Mouse (Mus musculus) heart, embryonic 14.5 days (tissue): ENCODE data around the gene Ptpdc1. TPM values are rescaled to one million over a fixed set of nuclear protein-coding genes. Genes with fewer than 3 reads are reported as not detected.

Experiments
- ATAC-seq: fragments of 200-750 bp; cut with Nextera tagmentation; 2 replicates; pipeline ENCODE4 v1.8.0; 2017; ENCODE audit warnings: low read depth, moderate TSS enrichment; ENCODE audit not compliant: insufficient number of reproducible peaks, insufficient read depth, low FRiP score
- H3K27ac ChIP-seq, 2 experiments: fragments of 200-500 bp in 1 of 2; fragments of 300-500 bp in 1 of 2; sonication (generic) in 1 of 2; replicated peaks in 1 of 2; 2 replicates each; pipeline ENCODE4 v1.5.1; 2012 to 2014; ENCODE audit warnings: low read depth in 2 of 2, low read length in 2 of 2, control low read depth in 1 of 2, mild to moderate bottlenecking in 1 of 2, mixed read lengths in 1 of 2; ENCODE audit not compliant: control insufficient read depth in 1 of 2, insufficient read depth in 1 of 2
- H3K27me3 ChIP-seq: fragments of 300-500 bp; sonication (generic); 2 replicates; pipeline ENCODE4 v1.6.1; 2014; ENCODE audit warnings: mild to moderate bottlenecking, low read length, control low read depth; ENCODE audit not compliant: control insufficient read depth, insufficient read depth
- H3K36me3 ChIP-seq: fragments of 300-500 bp; sonication (generic); 2 replicates; pipeline ENCODE4 v1.6.1; 2014; ENCODE audit warnings: mild to moderate bottlenecking, control low read depth, low read length, mixed read lengths; ENCODE audit not compliant: control insufficient read depth, insufficient read depth
- H3K4me1 ChIP-seq, 2 experiments: fragments of 200-500 bp in 1 of 2; fragments of 300-500 bp in 1 of 2; sonication (generic) in 1 of 2; 2 replicates each; pipeline ENCODE4 v1.6.1; 2012 to 2014; ENCODE audit warnings: low read length in 2 of 2, control low read depth in 1 of 2, mixed read lengths in 1 of 2; ENCODE audit not compliant: control insufficient read depth in 2 of 2, insufficient read depth in 2 of 2
- H3K4me2 ChIP-seq: fragments of 300-500 bp; sonication (generic); 2 replicates; pipeline ENCODE4 v1.6.1; 2014; ENCODE audit warnings: mild to moderate bottlenecking, low read length
- H3K4me3 ChIP-seq, 2 experiments: fragments of 200-500 bp in 1 of 2; fragments of 300-500 bp in 1 of 2; sonication (generic) in 1 of 2; 2 replicates each; pipeline ENCODE4 v1.5.1; 2012 to 2014; ENCODE audit warnings: low read length in 2 of 2, mild to moderate bottlenecking in 2 of 2, control low read depth in 1 of 2, low read depth in 1 of 2, moderate library complexity in 1 of 2; ENCODE audit not compliant: control insufficient read depth in 1 of 2, insufficient read depth in 1 of 2
- H3K9ac ChIP-seq: fragments of 300-500 bp; sonication (generic); 2 replicates; pipeline ENCODE4 v1.6.1; 2014; ENCODE audit warnings: mild to moderate bottlenecking, low read length
- H3K9me3 ChIP-seq: fragments of 300-500 bp; sonication (generic); 2 replicates; pipeline ENCODE4 v1.6.1; 2016; ENCODE audit warnings: low read length, control low read depth; ENCODE audit not compliant: control insufficient read depth
- WGBS: fragments of 180-500 bp; shearing (Covaris S2); extraction: QIAGEN DNeasy Blood & Tissue Kit; methylation state at CpG from one replicate; pipeline ENCODE4 v1.1.7; 2014; 5-methylcytosine and 5-hydroxymethylcytosine counted together
- polyA plus RNA-seq: library from polyadenylated mRNA; unstranded; fragments of >200 nt; fragmentation: Nextera tagmentation; extraction: Ambion mirVana; gene quantifications from 2 replicates; pipeline ENCODE4 v1.2.1, GENCODE M21; 2014

Gene Ptpdc1
- polyA plus RNA-seq, 1 experiment from 2014 or later = 8.6 TPM

GRCm38 (mm10) chr13:48545476-48546281 is 79.8 kb downstream of the Ptpdc1 start:
- Histone ChIP-seq H3K27me3 (no peaks in the 10 kb centered on the region), H3K4me2 (peak overlapping the region; percentile 70), H3K9me3 (no peaks in the 10 kb centered on the region), H3K4me1 (peaks cover 8 to 39% of the 10 kb centered on the region in 2 experiments), H3K27ac (peak overlapping the region; percentile 100), H3K9ac (peak overlapping the region; percentile 100), H3K36me3 (no peaks in the 10 kb centered on the region), H3K4me3 (peak overlapping the region; percentile 98 to 100)
- peak; percentile 90 for ATAC-seq
- under 1% methylated on average over 60 of the region's 72 CpGs for WGBS

- Histone ChIP-seq H3K36me3 (no peaks in the 10 kb centered on the region), H3K9me3 (no peaks in the 10 kb centered on the region), H3K27me3 (no peaks in the 10 kb centered on the region), H3K27ac (peak overlapping the region; percentile 98 to 100; a peak in 3 of 4 replicates), H3K4me1 (peaks cover 8 to 43% of the 10 kb centered on the region in 2 experiments), H3K9ac (peak overlapping the region; percentile 92), H3K4me2 (peak overlapping the region; percentile 70), H3K4me3 (peak overlapping the region; percentile 98 to 100)
- 30% methylated on average over 4 of the region's 4 CpGs for WGBS
- ATAC-seq = no peak
Measured at GRCm38 (mm10) chr13:48544867-48545266, 80.6 kb downstream of the Ptpdc1 start.

GRCm38 (mm10) chr13:48544391-48544790 is 81.1 kb downstream of the Ptpdc1 start:
- Histone ChIP-seq H3K4me3 (peak overlapping the region; percentile 1 to 98; a peak in 3 of 4 replicates), H3K27me3 (no peaks in the 10 kb centered on the region), H3K4me1 (peaks cover 4 to 43% of the 10 kb centered on the region in 2 experiments), H3K4me2 (peak overlapping the region; percentile 70), H3K9ac (peak overlapping the region; percentile 92; the same call in 1 of the 2 replicates), H3K36me3 (no peaks in the 10 kb centered on the region), H3K9me3 (no peaks in the 10 kb centered on the region), H3K27ac (0 out of 4 replicates have a peak overlapping the region, but pooled peaks of 1 of the 2 experiments have one; percentile 30)
- no peak for ATAC-seq

- H3K4me1 ChIP-seq = peaks cover 3 to 43% of the 10 kb centered on the region in 2 experiments; a peak in 3 of 4 replicates
- H3K4me3 ChIP-seq = peak overlapping the region in 1 of 2 experiments; percentile 3; a peak in 1 of 4 replicates
- no peaks in the 10 kb centered on the region for H3K27me3 ChIP-seq
- no peak overlapping the region for H3K9ac ChIP-seq
- ATAC-seq = no peak
- peaks cover 28% of the 10 kb centered on the region for H3K36me3 ChIP-seq
- no peak overlapping the region for H3K27ac ChIP-seq
- no peaks in the 10 kb centered on the region for H3K9me3 ChIP-seq
- 68% methylated on average over 1 of the region's 1 CpGs for WGBS
- peak overlapping the region; percentile 19 for H3K4me2 ChIP-seq
Measured at GRCm38 (mm10) chr13:48540488-48540887, 85.0 kb downstream of the Ptpdc1 start.

- Histone ChIP-seq H3K9ac (no peak overlapping the region), H3K4me3 (no peak overlapping the region), H3K4me2 (no peak overlapping the region), H3K9me3 (no peaks in the 10 kb centered on the region), H3K4me1 (no peaks in the 10 kb centered on the region), H3K36me3 (peaks cover 56% of the 10 kb centered on the region), H3K27ac (no peak overlapping the region), H3K27me3 (no peaks in the 10 kb centered on the region)
- no peak for ATAC-seq
- WGBS = 86% methylated on average over 5 of the region's 5 CpGs
Measured at GRCm38 (mm10) chr13:48533441-48533840, 92.0 kb downstream of the Ptpdc1 start.

DNA sequence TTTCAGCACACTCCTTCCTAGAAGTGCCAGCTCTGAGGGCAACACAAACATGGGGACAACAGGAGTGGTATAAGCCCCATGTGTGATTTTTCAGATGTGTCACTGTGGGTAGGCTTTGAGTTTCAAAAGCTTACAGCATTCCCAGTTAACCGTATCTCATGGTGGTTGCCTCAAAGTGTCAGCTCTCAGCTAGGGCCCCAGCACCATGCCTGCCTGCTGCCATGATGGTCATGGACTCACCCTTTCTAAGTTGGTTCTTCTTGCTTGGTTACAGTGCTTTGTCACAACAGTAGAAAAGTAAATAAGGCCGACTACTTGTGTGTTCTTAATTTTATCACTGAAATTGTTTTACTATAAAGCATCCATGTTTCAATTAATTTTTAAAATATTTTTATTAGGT is 94.0 kb downstream of the Ptpdc1 start:
- Histone ChIP-seq H3K4me2 (no peak overlapping the region), H3K4me1 (no peaks in the 10 kb centered on the region), H3K27ac (no peak overlapping the region), H3K27me3 (no peaks in the 10 kb centered on the region), H3K9ac (no peak overlapping the region), H3K9me3 (no peaks in the 10 kb centered on the region), H3K36me3 (peaks cover 37% of the 10 kb centered on the region), H3K4me3 (no peak overlapping the region)
- ATAC-seq = no peak
- 66% methylated on average over 2 of the region's 2 CpGs for WGBS

- ATAC-seq = no peak
- no peak overlapping the region for H3K27ac ChIP-seq
- WGBS = 60% methylated on average over 2 of the region's 2 CpGs
Measured at GRCm38 (mm10) chr13:48530685-48531084, 94.8 kb downstream of the Ptpdc1 start.

More at GRCm38 (mm10) chr13:48530685-48531084, 94.8 kb downstream of the Ptpdc1 start:
- Histone ChIP-seq H3K9ac (no peak overlapping the region), H3K9me3 (no peaks in the 10 kb centered on the region), H3K4me2 (no peak overlapping the region), H3K27me3 (no peaks in the 10 kb centered on the region), H3K36me3 (peaks cover 30% of the 10 kb centered on the region), H3K4me1 (no peaks in the 10 kb centered on the region), H3K4me3 (no peak overlapping the region)
